29 mouse cellular contexts compared by ENCODE assay signal in the genomic region with DNA sequence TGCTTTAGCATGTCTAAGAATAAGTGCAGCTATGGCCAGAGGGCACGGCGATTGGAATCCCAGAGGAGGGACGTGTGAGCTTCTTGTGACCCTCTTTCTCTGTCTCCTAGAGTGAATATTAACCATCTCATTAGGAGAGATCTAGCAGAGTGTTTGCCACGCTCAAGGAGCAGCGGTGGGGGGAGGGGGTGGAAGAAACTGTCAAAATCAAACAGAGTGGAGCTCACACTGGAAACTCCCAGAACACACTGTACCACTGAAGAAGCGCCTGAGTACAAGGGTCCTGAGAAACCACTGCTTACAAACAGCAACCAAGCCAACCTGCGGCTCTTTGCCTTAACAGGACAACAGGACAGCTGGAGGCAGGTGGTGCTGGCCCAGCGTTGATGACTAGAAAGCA. TPM values are rescaled to one million over a fixed set of nuclear protein-coding genes. Genes with fewer than 3 reads are reported as not detected.
DNase-seq lines count a peak whose midpoint lies in the region; ATAC-seq and TF ChIP-seq lines count a peak whose summit lies in the region.
"Had no signal": no experiment of that assay in that cellular context is flagged by ENCODE, and none has a peak within 500 bp of the region (broad histone marks: within the 10 kb centered on the region; RNA-seq: fewer than 3 reads in every experiment).

No protein-coding gene starts in this region.

- H3K9ac ChIP-seq in kidney, embryonic 14.5 days (ENCODE audit: low read depth, low read length) = no peak overlapping the region
- no peak overlapping the region for H3K9ac ChIP-seq in kidney, embryonic 16.5 days (replicated peaks; ENCODE audit: low read length)
- no peak overlapping the region for H3K9ac ChIP-seq in intestine, postnatal 0 days (ENCODE audit: low read depth, low read length)
- H3K9ac ChIP-seq: embryonic facial prominence, embryonic 13.5 days; heart, embryonic 15.5 days; intestine, embryonic 15.5 days; liver, embryonic 12.5 days; midbrain, embryonic 15.5 days; neural tube, embryonic 15.5 days had no signal

- no peak overlapping the region for H3K27ac ChIP-seq in kidney, embryonic 14.5 days (ENCODE audit: low read depth, low read length)
- peak overlapping the region; percentile 13; the same call in 1 of the 2 replicates for H3K27ac ChIP-seq in kidney, embryonic 16.5 days (ENCODE audit: low read length)
- H3K27ac ChIP-seq in intestine, postnatal 0 days (ENCODE audit: low read depth, low read length) = no peak overlapping the region; the same call in 1 of the 2 replicates
- H3K27ac ChIP-seq: embryonic facial prominence, embryonic 13.5 days; forebrain, embryonic 10.5 days; gastrocnemius, adult 2 months; heart, embryonic 10.5 days; heart, embryonic 15.5 days; hindbrain, postnatal 0 days; intestine, embryonic 15.5 days; liver, embryonic 12.5 days; midbrain, embryonic 15.5 days; neural tube, embryonic 15.5 days had no signal

- no peaks in the 10 kb centered on the region for H3K9me3 ChIP-seq in kidney, embryonic 14.5 days (ENCODE audit: control insufficient read depth, low read length)
- H3K9me3 ChIP-seq in kidney, embryonic 16.5 days (ENCODE audit: low read length) = no peaks in the 10 kb centered on the region
- no peaks in the 10 kb centered on the region for H3K9me3 ChIP-seq in intestine, postnatal 0 days (ENCODE audit: control insufficient read depth)
- H3K9me3 ChIP-seq: heart, embryonic 10.5 days; intestine, embryonic 15.5 days; midbrain, embryonic 15.5 days; neural tube, embryonic 15.5 days had no signal

- DNase-seq in kidney, adult 11 months = peak; percentile 22
- peak; percentile 72 to 77 for DNase-seq in kidney, postnatal 36 days
- no peak for DNase-seq in gastrocnemius, postnatal 25 days
- DNase-seq: adrenal gland, postnatal 14 days; cerebellum, adult 11-12 months; cerebellum, adult 9-11 months; gastrocnemius, adult 2 months; left cerebral cortex, postnatal 4 days; lung, adult 18-20 months; lung, postnatal 4 days; retina, postnatal 1 day; right cerebral cortex, postnatal 14 days; thymus, postnatal 14 days had no signal

- ATAC-seq in kidney, embryonic 14.5 days (ENCODE audit: low FRiP score, low TSS enrichment) = no peak; the same call in 1 of the 2 replicates
- peak; percentile 90 for ATAC-seq in kidney, embryonic 16.5 days (ENCODE audit: low FRiP score, low TSS enrichment)
- no peak for ATAC-seq in intestine, postnatal 0 days
- ATAC-seq in megakaryocyte, adult 5-6 weeks (ENCODE audit: poor library complexity, severe bottlenecking) = no peak
- ATAC-seq: forebrain, embryonic 16.5 days; hindbrain, postnatal 0 days; liver, embryonic 12.5 days; lung, postnatal 0 days; midbrain, embryonic 15.5 days; Patski had no signal

- H3K36me3 ChIP-seq in kidney, embryonic 14.5 days (ENCODE audit: control insufficient read depth, insufficient read depth, low read length) = no peaks in the 10 kb centered on the region
- no peaks in the 10 kb centered on the region for H3K36me3 ChIP-seq in kidney, embryonic 16.5 days (ENCODE audit: insufficient read depth, low read length)
- H3K36me3 ChIP-seq in intestine, postnatal 0 days (ENCODE audit: control insufficient read depth, insufficient read depth) = no peaks in the 10 kb centered on the region
- H3K36me3 ChIP-seq: embryonic facial prominence, embryonic 13.5 days; forebrain, embryonic 10.5 days; heart, embryonic 10.5 days; heart, embryonic 15.5 days; intestine, embryonic 15.5 days; liver, embryonic 12.5 days; midbrain, embryonic 15.5 days; neural tube, embryonic 15.5 days had no signal

- no peak overlapping the region for H3K4me3 ChIP-seq in kidney, embryonic 14.5 days (ENCODE audit: low read length)
- H3K4me3 ChIP-seq in kidney, embryonic 16.5 days (ENCODE audit: low read length) = no peak overlapping the region
- H3K4me3 ChIP-seq in intestine, postnatal 0 days (ENCODE audit: low read depth, low read length) = no peak overlapping the region
- H3K4me3 ChIP-seq: embryonic facial prominence, embryonic 13.5 days; forebrain, embryonic 10.5 days; gastrocnemius, adult 2 months; heart, embryonic 10.5 days; heart, embryonic 15.5 days; intestine, embryonic 15.5 days; liver, embryonic 12.5 days; midbrain, embryonic 15.5 days; neural tube, embryonic 15.5 days had no signal

- TF ChIP-seq CTCF in intestine, postnatal 0 days (IDR thresholded peaks at IDR 0.05; ENCODE audit: low read depth) = no peak

- 62% methylated on average over 8 of the region's 8 CpGs for WGBS in kidney, embryonic 14.5 days
- 64% methylated on average over 8 of the region's 8 CpGs for WGBS in kidney, embryonic 16.5 days
- WGBS in intestine, postnatal 0 days = 67% methylated on average over 8 of the region's 8 CpGs

- no peak overlapping the region for H3K4me2 ChIP-seq in kidney, embryonic 14.5 days (replicated peaks; ENCODE audit: low read depth, low read length)
- no peak overlapping the region for H3K4me2 ChIP-seq in kidney, embryonic 16.5 days (replicated peaks; ENCODE audit: low read depth, low read length)
- H3K4me2 ChIP-seq in intestine, postnatal 0 days (replicated peaks; ENCODE audit: low read depth) = no peak overlapping the region
- H3K4me2 ChIP-seq: embryonic facial prominence, embryonic 13.5 days; heart, embryonic 15.5 days; intestine, embryonic 15.5 days; liver, embryonic 12.5 days; midbrain, embryonic 15.5 days; neural tube, embryonic 15.5 days had no signal

- H3K27me3 ChIP-seq in kidney, embryonic 14.5 days (ENCODE audit: control insufficient read depth, insufficient read depth, low read length) = peaks cover 3% of the 10 kb centered on the region; the same call in 1 of the 2 replicates
- peaks cover 4% of the 10 kb centered on the region; the same call in 1 of the 2 replicates for H3K27me3 ChIP-seq in kidney, embryonic 16.5 days (ENCODE audit: insufficient read depth, low read length)
- no peaks in the 10 kb centered on the region for H3K27me3 ChIP-seq in intestine, postnatal 0 days (replicated peaks; ENCODE audit: control insufficient read depth, insufficient read depth, low read length)
- H3K27me3 ChIP-seq: intestine, embryonic 15.5 days; midbrain, embryonic 15.5 days; Patski had no signal

- H3K4me1 ChIP-seq in kidney, embryonic 14.5 days (ENCODE audit: control insufficient read depth, insufficient read depth, low read length) = no peaks in the 10 kb centered on the region
- no peaks in the 10 kb centered on the region for H3K4me1 ChIP-seq in kidney, embryonic 16.5 days (ENCODE audit: insufficient read depth, low read length)
- H3K4me1 ChIP-seq in intestine, postnatal 0 days (replicated peaks; ENCODE audit: control insufficient read depth, insufficient read depth, low read length) = no peaks in the 10 kb centered on the region; the same call in 1 of the 2 replicates
- H3K4me1 ChIP-seq: embryonic facial prominence, embryonic 13.5 days; forebrain, embryonic 10.5 days; heart, embryonic 10.5 days; heart, embryonic 15.5 days; intestine, embryonic 15.5 days; midbrain, embryonic 15.5 days; neural tube, embryonic 15.5 days had no signal

RNA-seq across cellular contexts. Expression of a gene that starts 6.8 kb away (rescaled TPM):
- 13.0 and 22.1 TPM in 2 replicates for polyA plus RNA-seq in kidney, embryonic 14.5 days (2014; fragmentation: Nextera tagmentation; extraction: Ambion mirVana)
- 17.9 and 18.1 TPM in 2 replicates for polyA plus RNA-seq in kidney, embryonic 16.5 days (2015; fragmentation: Nextera tagmentation; extraction: Ambion mirVana)
- 28.8 and 32.9 TPM in 2 replicates for polyA plus RNA-seq in intestine, postnatal 0 days (2015; fragmentation: Nextera tagmentation; extraction: Ambion mirVana)
- total RNA-seq in megakaryocyte, adult 5-6 weeks (2015) = 39.8 and 40.9 TPM in 2 replicates
- 40.4 and 40.7 TPM in 2 replicates for total RNA-seq in megakaryocyte, adult 5-6 weeks (2017)
- total RNA-seq in gastrocnemius, postnatal 25 days (2021) = 10 to 100 TPM; 20.3 to 27.7 TPM

RNA-seq across cellular contexts. Expression of a gene that starts 43.4 kb away (rescaled TPM):
- 12.3 and 12.6 TPM in 2 replicates for polyA plus RNA-seq in kidney, embryonic 14.5 days (2014; fragmentation: Nextera tagmentation; extraction: Ambion mirVana)
- polyA plus RNA-seq in kidney, embryonic 16.5 days (2015; fragmentation: Nextera tagmentation; extraction: Ambion mirVana) = 25.6 and 29.4 TPM in 2 replicates
- polyA plus RNA-seq in intestine, postnatal 0 days (2015; fragmentation: Nextera tagmentation; extraction: Ambion mirVana) = 167 and 184 TPM in 2 replicates
- total RNA-seq in megakaryocyte, adult 5-6 weeks (2015) = 0.23 and 0.42 TPM in 2 replicates
- 0.04 TPM in 2 replicates for total RNA-seq in megakaryocyte, adult 5-6 weeks (2017)
- total RNA-seq in gastrocnemius, postnatal 25 days (2021) = 1 to 10 TPM in 1 of 2 experiments, under 1 TPM in 1; 0.82 to 1.2 TPM
